9 mouse cellular contexts compared by ENCODE assay signal in genomic region chr4:99656605-99657429, GRCm38 (mm10). TPM values are rescaled to one million over a fixed set of nuclear protein-coding genes. Genes with fewer than 3 reads are reported as not detected.
DNase-seq lines count a peak whose midpoint lies in the region; ATAC-seq and TF ChIP-seq lines count a peak whose summit lies in the region.
"Had no signal": no experiment of that assay in that cellular context is flagged by ENCODE, and none has a peak within 500 bp of the region (broad histone marks: within the 10 kb centered on the region; RNA-seq: fewer than 3 reads in every experiment).

No protein-coding gene starts in this region.

- no peak overlapping the region for H3K27ac ChIP-seq in lung, embryonic 14.5 days (ENCODE audit: low read depth)
- peak overlapping the region; percentile 84 for H3K27ac ChIP-seq in neural tube, embryonic 13.5 days (replicated peaks)

- WGBS in lung, embryonic 14.5 days = under 1% methylated on average over 91 of the region's 92 CpGs
- WGBS in neural tube, embryonic 13.5 days = under 1% methylated on average over 92 of the region's 92 CpGs

- no peak overlapping the region for H3K9ac ChIP-seq in lung, embryonic 14.5 days
- peak overlapping the region; percentile 69 for H3K9ac ChIP-seq in neural tube, embryonic 13.5 days

- H3K4me1 ChIP-seq in lung, embryonic 14.5 days (ENCODE audit: insufficient read depth) = 0 out of 2 replicates have a peak, but pooled peaks cover 5% of the 10 kb centered on the region
- H3K4me1 ChIP-seq in neural tube, embryonic 13.5 days (replicated peaks) = peaks cover 43% of the 10 kb centered on the region

- H3K9me3 ChIP-seq in lung, embryonic 14.5 days (ENCODE audit: low read depth, low read length) = no peaks in the 10 kb centered on the region
- H3K9me3 ChIP-seq in neural tube, embryonic 13.5 days = no peaks in the 10 kb centered on the region

- TF ChIP-seq CTCF in lung, embryonic 14.5 days (IDR thresholded peaks at IDR 0.05; ENCODE audit: low read depth) = no peak

- H3K36me3 ChIP-seq in lung, embryonic 14.5 days (ENCODE audit: insufficient read depth) = no peaks in the 10 kb centered on the region
- no peaks in the 10 kb centered on the region for H3K36me3 ChIP-seq in neural tube, embryonic 13.5 days

- peaks cover 96% of the 10 kb centered on the region for H3K27me3 ChIP-seq in lung, embryonic 14.5 days (ENCODE audit: insufficient read depth, low read length)
- H3K27me3 ChIP-seq in neural tube, embryonic 13.5 days = peaks cover 97% of the 10 kb centered on the region

- DNase-seq in lung, embryonic 14.5 days = peak; percentile 23
- DNase-seq in lung, postnatal 25 days (ENCODE audit: low spot score) = no peak
- peak; percentile 29 to 42 for DNase-seq in cerebellum, postnatal 25 days
- DNase-seq in kidney, postnatal 4 days = peak; percentile 26 to 56
- no peak for DNase-seq in urinary bladder, adult 2 months (ENCODE audit: low spot score)
- DNase-seq in c-Kit-positive CD71-positive TER-119-positive erythroid progenitor cells, embryonic 14.5 days (ENCODE audit: low spot score) = no peak

- ATAC-seq in lung, embryonic 14.5 days (ENCODE audit: insufficient read depth) = no peak
- ATAC-seq in granulocyte monocyte progenitor cell, adult 5-6 weeks (replicated peaks; ENCODE audit: poor library complexity, severe bottlenecking) = 0 out of 2 replicates have a peak, but pooled peaks have one; percentile 13
- no peak; the same call in 1 of the 2 replicates for ATAC-seq in neural tube, embryonic 13.5 days (ENCODE audit: low read depth)

- H3K4me3 ChIP-seq in lung, embryonic 14.5 days (ENCODE audit: low read depth, low read length) = peak overlapping the region; percentile 35
- H3K4me3 ChIP-seq in neural tube, embryonic 13.5 days = peak overlapping the region; percentile 45

- peak overlapping the region; percentile 48 for H3K4me2 ChIP-seq in lung, embryonic 14.5 days
- peak overlapping the region; percentile 47 for H3K4me2 ChIP-seq in neural tube, embryonic 13.5 days

RNA-seq across cellular contexts. Expression of gene Foxd3, which starts 0.7 kb away (rescaled TPM):
- polyA plus RNA-seq in lung, embryonic 14.5 days (2014; fragmentation: Nextera tagmentation; extraction: Ambion mirVana) = not detected in 2 replicates
- total RNA-seq in granulocyte monocyte progenitor cell, adult 5-6 weeks (2014; fragmentation: Nextera tagmentation) = not detected in 2 replicates
- total RNA-seq in granulocyte monocyte progenitor cell, adult 5-6 weeks (2017) = not detected in 2 replicates
- polyA plus RNA-seq in neural tube, embryonic 13.5 days (2015; fragmentation: Nextera tagmentation; extraction: Ambion mirVana) = 3.7 and 3.8 TPM in 2 replicates
- polyA plus RNA-seq in urinary bladder, adult 2 months (2012; rRNA removed) = 1.4 and 2.4 TPM in 2 replicates
- total RNA-seq: layer of hippocampus, postnatal 14 days had no signal

RNA-seq across cellular contexts. Expression of gene Alg6, which starts 58.6 kb away (rescaled TPM):
- polyA plus RNA-seq in lung, embryonic 14.5 days (2014; fragmentation: Nextera tagmentation; extraction: Ambion mirVana) = 23.0 and 24.1 TPM in 2 replicates
- 25.0 and 31.3 TPM in 2 replicates for total RNA-seq in granulocyte monocyte progenitor cell, adult 5-6 weeks (2014; fragmentation: Nextera tagmentation)
- total RNA-seq in granulocyte monocyte progenitor cell, adult 5-6 weeks (2017) = 14.7 and 18.1 TPM in 2 replicates
- 9.2 and 10.6 TPM in 2 replicates for polyA plus RNA-seq in neural tube, embryonic 13.5 days (2015; fragmentation: Nextera tagmentation; extraction: Ambion mirVana)
- 7.9 and 12.2 TPM in 2 replicates for polyA plus RNA-seq in urinary bladder, adult 2 months (2012; rRNA removed)

Comparison
In these comparisons a context has a peak if more than half of its experiments do, and no peak if none do; other contexts are left out.
1. DNase-seq: peak in lung, embryonic 14.5 days (single experiment), cerebellum, postnatal 25 days (2 of 2) and kidney, postnatal 4 days (2 of 2); none in lung, postnatal 25 days (single experiment), urinary bladder, adult 2 months (single experiment) and c-Kit-positive CD71-positive TER-119-positive erythroid progenitor cells, embryonic 14.5 days (single experiment).